Mouse (Mus musculus): ENCODE measurements at regions not wholly inside any gene's neighbourhood (a gene's known extent, or its start where the extent isn't known, plus 50 kb on each side); places are given as distances from the start of the nearest gene placed in this dataset.

- Histone ChIP-seq H3K4me1 (ENCODE audit: control insufficient read depth, insufficient read depth, low read length) (peaks cover 27% of the 10 kb centered on the region), H3K9me3 (replicated peaks; ENCODE audit: control insufficient read depth, low read length, poor library complexity, severe bottlenecking) (peaks cover 3% of the 10 kb centered on the region; the same call in 1 of the 2 replicates), H3K4me3 (ENCODE audit: low read depth, low read length) (no peak overlapping the region), H3K27me3 (ENCODE audit: control insufficient read depth, insufficient read depth, low read depth, low read length) (no peaks in the 10 kb centered on the region), H3K36me3 (ENCODE audit: control insufficient read depth, insufficient read depth, low read length) (no peaks in the 10 kb centered on the region), H3K27ac (ENCODE audit: low read length) (peak overlapping the region; percentile 80), H3K9ac (ENCODE audit: low read depth, low read length) (no peak overlapping the region), H3K4me2 (ENCODE audit: low read length) (no peak overlapping the region)
- no peak for ATAC-seq
- WGBS: 32% methylated on average over 4 of the region's 4 CpGs
These were observed 97.2 kb upstream of the Pam start for GRCm38 (mm10) chr1:98192671-98193070.

- Histone ChIP-seq H3K9me3 (replicated peaks; ENCODE audit: control insufficient read depth, low read length, poor library complexity, severe bottlenecking) (peaks cover 3% of the 10 kb centered on the region; the same call in 1 of the 2 replicates), H3K4me3 (ENCODE audit: low read depth, low read length) (no peak overlapping the region), H3K27me3 (ENCODE audit: control insufficient read depth, insufficient read depth, low read depth, low read length) (no peaks in the 10 kb centered on the region), H3K27ac (ENCODE audit: low read length) (peak overlapping the region; percentile 80), H3K9ac (ENCODE audit: low read depth, low read length) (0 out of 2 replicates have a peak overlapping the region, but pooled peaks have one; percentile 2), H3K4me1 (ENCODE audit: control insufficient read depth, insufficient read depth, low read length) (peaks cover 27% of the 10 kb centered on the region), H3K4me2 (ENCODE audit: low read length) (no peak overlapping the region; the same call in 1 of the 2 replicates), H3K36me3 (ENCODE audit: control insufficient read depth, insufficient read depth, low read length) (no peaks in the 10 kb centered on the region)
- no peak for ATAC-seq
- WGBS: 28% methylated on average over 8 of the region's 8 CpGs
These were observed 96.6 kb upstream of the Pam start for GRCm38 (mm10) chr1:98192044-98192484.

- Histone ChIP-seq H3K27ac (ENCODE audit: low read length) (peak overlapping the region; percentile 80), H3K4me1 (ENCODE audit: control insufficient read depth, insufficient read depth, low read length) (peaks cover 27% of the 10 kb centered on the region), H3K27me3 (ENCODE audit: control insufficient read depth, insufficient read depth, low read depth, low read length) (no peaks in the 10 kb centered on the region), H3K36me3 (ENCODE audit: control insufficient read depth, insufficient read depth, low read length) (no peaks in the 10 kb centered on the region), H3K9ac (ENCODE audit: low read depth, low read length) (no peak overlapping the region), H3K4me3 (ENCODE audit: low read depth, low read length) (no peak overlapping the region), H3K9me3 (replicated peaks; ENCODE audit: control insufficient read depth, low read length, poor library complexity, severe bottlenecking) (peaks cover 3% of the 10 kb centered on the region; the same call in 1 of the 2 replicates), H3K4me2 (ENCODE audit: low read length) (peak overlapping the region; percentile 17)
- ATAC-seq: no peak
- 4% methylated on average over 2 of the region's 2 CpGs for WGBS
These were observed 95.9 kb upstream of the Pam start for GRCm38 (mm10) chr1:98191331-98191730.

GRCm38 (mm10) chr1:98190741-98191140 lies 95.3 kb upstream of the Pam start:
- Histone ChIP-seq H3K4me3 (ENCODE audit: low read depth, low read length) (no peak overlapping the region), H3K27me3 (ENCODE audit: control insufficient read depth, insufficient read depth, low read depth, low read length) (no peaks in the 10 kb centered on the region), H3K4me1 (ENCODE audit: control insufficient read depth, insufficient read depth, low read length) (peaks cover 27% of the 10 kb centered on the region), H3K36me3 (ENCODE audit: control insufficient read depth, insufficient read depth, low read length) (no peaks in the 10 kb centered on the region), H3K9me3 (replicated peaks; ENCODE audit: control insufficient read depth, low read length, poor library complexity, severe bottlenecking) (peaks cover 3% of the 10 kb centered on the region; the same call in 1 of the 2 replicates), H3K4me2 (ENCODE audit: low read length) (peak overlapping the region; percentile 17), H3K27ac (ENCODE audit: low read length) (peak overlapping the region; percentile 80), H3K9ac (ENCODE audit: low read depth, low read length) (no peak overlapping the region)
- ATAC-seq: peak; percentile 67
- WGBS: 10% methylated on average over 6 of the region's 6 CpGs

GRCm38 (mm10) chr1:98189991-98190471 lies 94.6 kb upstream of the Pam start:
- Histone ChIP-seq H3K4me3 (ENCODE audit: low read depth, low read length) (no peak overlapping the region), H3K9me3 (replicated peaks; ENCODE audit: control insufficient read depth, low read length, poor library complexity, severe bottlenecking) (peaks cover 3% of the 10 kb centered on the region; the same call in 1 of the 2 replicates), H3K27me3 (ENCODE audit: control insufficient read depth, insufficient read depth, low read depth, low read length) (no peaks in the 10 kb centered on the region), H3K4me2 (ENCODE audit: low read length) (no peak overlapping the region), H3K27ac (ENCODE audit: low read length) (peak overlapping the region; percentile 80), H3K36me3 (ENCODE audit: control insufficient read depth, insufficient read depth, low read length) (no peaks in the 10 kb centered on the region), H3K9ac (ENCODE audit: low read depth, low read length) (no peak overlapping the region), H3K4me1 (ENCODE audit: control insufficient read depth, insufficient read depth, low read length) (peaks cover 27% of the 10 kb centered on the region)
- 4% methylated on average over 6 of the region's 6 CpGs for WGBS
- peak; percentile 95 for ATAC-seq

GRCm38 (mm10) chr1:98180372-98180771 lies 84.9 kb upstream of the Pam start:
- H3K9ac ChIP-seq (ENCODE audit: low read depth, low read length): no peak overlapping the region

GRCm38 (mm10) chr1:98179030-98179429 lies 83.6 kb upstream of the Pam start:
- no peak for ATAC-seq
- Histone ChIP-seq H3K4me2 (ENCODE audit: low read length) (no peak overlapping the region), H3K9me3 (replicated peaks; ENCODE audit: control insufficient read depth, low read length, poor library complexity, severe bottlenecking) (no peaks in the 10 kb centered on the region), H3K4me1 (ENCODE audit: control insufficient read depth, insufficient read depth, low read length) (peaks cover 8% of the 10 kb centered on the region), H3K9ac (ENCODE audit: low read depth, low read length) (no peak overlapping the region), H3K27me3 (ENCODE audit: control insufficient read depth, insufficient read depth, low read depth, low read length) (no peaks in the 10 kb centered on the region), H3K36me3 (ENCODE audit: control insufficient read depth, insufficient read depth, low read length) (no peaks in the 10 kb centered on the region), H3K27ac (ENCODE audit: low read length) (no peak overlapping the region), H3K4me3 (ENCODE audit: low read depth, low read length) (no peak overlapping the region)
- WGBS: 41% methylated on average over 1 of the region's 1 CpGs

More at GRCm38 (mm10) chr1:98180372-98180771, 84.9 kb upstream of the Pam start:
- ATAC-seq: peak; percentile 63
- H3K4me2 ChIP-seq (ENCODE audit: low read length): no peak overlapping the region
- H3K27me3 ChIP-seq (ENCODE audit: control insufficient read depth, insufficient read depth, low read depth, low read length): no peaks in the 10 kb centered on the region
- no peaks in the 10 kb centered on the region for H3K9me3 ChIP-seq (replicated peaks; ENCODE audit: control insufficient read depth, low read length, poor library complexity, severe bottlenecking)
- no peak overlapping the region for H3K27ac ChIP-seq (ENCODE audit: low read length)
- H3K4me3 ChIP-seq (ENCODE audit: low read depth, low read length): no peak overlapping the region
- WGBS: 8% methylated on average over 6 of the region's 6 CpGs
- no peaks in the 10 kb centered on the region for H3K36me3 ChIP-seq (ENCODE audit: control insufficient read depth, insufficient read depth, low read length)
- H3K4me1 ChIP-seq (ENCODE audit: control insufficient read depth, insufficient read depth, low read length): no peaks in the 10 kb centered on the region; the same call in 1 of the 2 replicates

GRCm38 (mm10) chr1:98174811-98175132 lies 79.3 kb upstream of the Pam start:
- 0 out of 2 replicates have a peak overlapping the region, but pooled peaks have one; percentile 46 for H3K9ac ChIP-seq (ENCODE audit: low read depth, low read length)
- 23% methylated on average over 4 of the region's 4 CpGs for WGBS
- peak; percentile 55 for ATAC-seq

GRCm38 (mm10) chr1:98173907-98174810 lies 78.7 kb upstream of the Pam start:
- 34% methylated on average over 11 of the region's 11 CpGs for WGBS
- H3K9me3 ChIP-seq (replicated peaks; ENCODE audit: control insufficient read depth, low read length, poor library complexity, severe bottlenecking): no peaks in the 10 kb centered on the region
- H3K27me3 ChIP-seq (ENCODE audit: control insufficient read depth, insufficient read depth, low read depth, low read length): no peaks in the 10 kb centered on the region
- H3K4me1 ChIP-seq (ENCODE audit: control insufficient read depth, insufficient read depth, low read length): peaks cover 10% of the 10 kb centered on the region
- H3K9ac ChIP-seq (ENCODE audit: low read depth, low read length): no peak overlapping the region
- H3K4me3 ChIP-seq (ENCODE audit: low read depth, low read length): no peak overlapping the region
- H3K36me3 ChIP-seq (ENCODE audit: control insufficient read depth, insufficient read depth, low read length): no peaks in the 10 kb centered on the region
- peak; percentile 67 for ATAC-seq
- H3K4me2 ChIP-seq (ENCODE audit: low read length): no peak overlapping the region
- peak overlapping the region; percentile 66 for H3K27ac ChIP-seq (ENCODE audit: low read length)

More at GRCm38 (mm10) chr1:98174811-98175132, 79.3 kb upstream of the Pam start:
- no peaks in the 10 kb centered on the region for H3K36me3 ChIP-seq (ENCODE audit: control insufficient read depth, insufficient read depth, low read length)
- H3K4me3 ChIP-seq (ENCODE audit: low read depth, low read length): no peak overlapping the region
- H3K4me2 ChIP-seq (ENCODE audit: low read length): no peak overlapping the region
- H3K9me3 ChIP-seq (replicated peaks; ENCODE audit: control insufficient read depth, low read length, poor library complexity, severe bottlenecking): no peaks in the 10 kb centered on the region
- H3K4me1 ChIP-seq (ENCODE audit: control insufficient read depth, insufficient read depth, low read length): peaks cover 10% of the 10 kb centered on the region
- H3K27ac ChIP-seq (ENCODE audit: low read length): peak overlapping the region; percentile 66
- no peaks in the 10 kb centered on the region for H3K27me3 ChIP-seq (ENCODE audit: control insufficient read depth, insufficient read depth, low read depth, low read length)

Data from midbrain, embryonic 16.5 days (tissue).